ENCODE assay signal across 8 mouse cellular contexts in genomic region chrX:8096068-8096786, GRCm38 (mm10). TPM values are rescaled to one million over a fixed set of nuclear protein-coding genes. Genes with fewer than 3 reads are reported as not detected.
DNase-seq lines count a peak whose midpoint lies in the region; ATAC-seq and TF ChIP-seq lines count a peak whose summit lies in the region.
"Not testable (repeated sequence)": the region's sequence is repeated elsewhere in the genome, so short reads cannot be mapped to it uniquely, and the experiment has no call there.

No protein-coding gene starts in this region.

- not testable (repeated sequence) for H3K9ac ChIP-seq in hindbrain, embryonic 16.5 days (ENCODE audit: low read depth, low read length)

- H3K9me3 ChIP-seq in embryonic facial prominence, embryonic 10.5 days; hindbrain, embryonic 16.5 days (ENCODE audit: control insufficient read depth, low read length): not testable (repeated sequence)

- not testable (repeated sequence) for H3K27me3 ChIP-seq in embryonic facial prominence, embryonic 10.5 days (replicated peaks; ENCODE audit: low read depth, poor library complexity, severe bottlenecking); hindbrain, embryonic 16.5 days (replicated peaks; ENCODE audit: control insufficient read depth, insufficient read depth, low read length)

- WGBS in embryonic facial prominence, embryonic 10.5 days: 16% methylated on average over 36 of the region's 48 CpGs
- 25% methylated on average over 3 of the region's 48 CpGs for WGBS in hindbrain, embryonic 16.5 days
- WGBS in olfactory bulb, adult 2 months: 10% methylated on average over 37 of the region's 48 CpGs

- not testable (repeated sequence) for TF ChIP-seq POLR2A in olfactory bulb, adult 2 months (IDR thresholded peaks at IDR 0.05; ENCODE audit: insufficient read depth, low read depth, low read length)

- H3K4me2 ChIP-seq in hindbrain, embryonic 16.5 days (ENCODE audit: low read length): peak overlapping the region; percentile 46

- peak overlapping the region; percentile 47 for H3K4me3 ChIP-seq in embryonic facial prominence, embryonic 10.5 days
- H3K4me3 ChIP-seq in hindbrain, embryonic 16.5 days (ENCODE audit: low read length): peak overlapping the region; percentile 28
- H3K4me3 ChIP-seq in olfactory bulb, adult 2 months (ENCODE audit: insufficient read depth, low read depth, low read length): peak overlapping the region; percentile 41

- ATAC-seq in hindbrain, embryonic 16.5 days: peak; percentile 90

- H3K4me1 ChIP-seq in embryonic facial prominence, embryonic 10.5 days; hindbrain, embryonic 16.5 days (ENCODE audit: control insufficient read depth, insufficient read depth, low read depth, low read length); olfactory bulb, adult 2 months (ENCODE audit: control insufficient read depth, insufficient read depth, low read length): not testable (repeated sequence)

- H3K36me3 ChIP-seq in embryonic facial prominence, embryonic 10.5 days (replicated peaks); hindbrain, embryonic 16.5 days (ENCODE audit: control insufficient read depth, insufficient read depth, low read length): not testable (repeated sequence)

- TF ChIP-seq CTCF in olfactory bulb, adult 2 months (IDR thresholded peaks at IDR 0.05; ENCODE audit: insufficient read depth, low read depth, low read length): not testable (repeated sequence)

- DNase-seq in adrenal gland, adult (ENCODE audit: inconsistent age in 2 of 2, low spot score in 1 of 2): peak; percentile 89 to 97
- DNase-seq in embryonic facial prominence, embryonic 10.5 days (ENCODE audit: low spot score): not testable (repeated sequence)
- DNase-seq in gastrocnemius, postnatal 25 days: peak; percentile 91
- DNase-seq in layer of hippocampus, postnatal 36 days: peak; percentile 89
- DNase-seq in lung, postnatal 10 days: peak; percentile 87
- DNase-seq in thymus, postnatal 10 days (ENCODE audit: low spot score in 2 of 2): peak; percentile 70 to 89

- peak overlapping the region; percentile 80 for H3K27ac ChIP-seq in embryonic facial prominence, embryonic 10.5 days (replicated peaks)
- H3K27ac ChIP-seq in hindbrain, embryonic 16.5 days (ENCODE audit: low read depth, low read length): not testable (repeated sequence)
- peak overlapping the region; percentile 91 for H3K27ac ChIP-seq in olfactory bulb, adult 2 months (ENCODE audit: insufficient read depth, low read depth, low read length)

RNA-seq across cellular contexts. Expression of gene Was, which starts 5.9 kb away (rescaled TPM):
- 0.14 and 0.18 TPM in 2 replicates for polyA plus RNA-seq in embryonic facial prominence, embryonic 10.5 days (2016; fragmentation: Nextera tagmentation; extraction: Ambion mirVana)
- total RNA-seq in gastrocnemius, postnatal 25 days (2021): under 1 TPM; 0.46 to 0.54 TPM
- 0.28 and 0.29 TPM in 2 replicates for polyA plus RNA-seq in hindbrain, embryonic 16.5 days (2015; fragmentation: Nextera tagmentation; extraction: Ambion mirVana)
- total RNA-seq in layer of hippocampus, postnatal 36 days (2021): 1 to 10 TPM in 1 of 2 experiments, under 1 TPM in 1; 0.81 to 1.2 TPM
- not detected in 2 replicates for polyA plus RNA-seq in olfactory bulb, adult 2 months (2012; ENCODE audit: insufficient read depth, insufficient read length, low replicate concordance, missing spikeins)

RNA-seq across cellular contexts. Expression of gene Suv39h1, which starts 21.7 kb away (rescaled TPM):
- 97.6 and 102 TPM in 2 replicates for polyA plus RNA-seq in embryonic facial prominence, embryonic 10.5 days (2016; fragmentation: Nextera tagmentation; extraction: Ambion mirVana)
- 1 to 10 TPM; 3.0 to 3.6 TPM for total RNA-seq in gastrocnemius, postnatal 25 days (2021)
- 34.2 and 41.4 TPM in 2 replicates for polyA plus RNA-seq in hindbrain, embryonic 16.5 days (2015; fragmentation: Nextera tagmentation; extraction: Ambion mirVana)
- 10 to 100 TPM; 19.1 to 19.8 TPM for total RNA-seq in layer of hippocampus, postnatal 36 days (2021)
- polyA plus RNA-seq in olfactory bulb, adult 2 months (2012; ENCODE audit: insufficient read depth, insufficient read length, low replicate concordance, missing spikeins): not detected in 2 replicates

RNA-seq across cellular contexts. Expression of gene Wdr13, which starts 36.5 kb away (rescaled TPM):
- 19.7 and 19.8 TPM in 2 replicates for polyA plus RNA-seq in embryonic facial prominence, embryonic 10.5 days (2016; fragmentation: Nextera tagmentation; extraction: Ambion mirVana)
- 10 to 100 TPM; 11.8 to 16.3 TPM for total RNA-seq in gastrocnemius, postnatal 25 days (2021)
- 65.0 and 65.9 TPM in 2 replicates for polyA plus RNA-seq in hindbrain, embryonic 16.5 days (2015; fragmentation: Nextera tagmentation; extraction: Ambion mirVana)
- 100 to 1,000 TPM; 215 to 227 TPM for total RNA-seq in layer of hippocampus, postnatal 36 days (2021)
- polyA plus RNA-seq in olfactory bulb, adult 2 months (2012; ENCODE audit: insufficient read depth, insufficient read length, low replicate concordance, missing spikeins): 69.5 TPM in 1 of 2 replicates, not detected in the other

RNA-seq across cellular contexts. Expression of gene Rbm3, which starts 49.5 kb away (rescaled TPM):
- 424 and 444 TPM in 2 replicates for polyA plus RNA-seq in embryonic facial prominence, embryonic 10.5 days (2016; fragmentation: Nextera tagmentation; extraction: Ambion mirVana)
- total RNA-seq in gastrocnemius, postnatal 25 days (2021): 10 to 100 TPM; 44.1 to 60.8 TPM
- polyA plus RNA-seq in hindbrain, embryonic 16.5 days (2015; fragmentation: Nextera tagmentation; extraction: Ambion mirVana): 269 and 303 TPM in 2 replicates
- total RNA-seq in layer of hippocampus, postnatal 36 days (2021): 100 to 1,000 TPM in 1 of 2 experiments, 10 to 100 TPM in 1; 83.4 to 113 TPM
- polyA plus RNA-seq in olfactory bulb, adult 2 months (2012; ENCODE audit: insufficient read depth, insufficient read length, low replicate concordance, missing spikeins): 332 TPM in 1 of 2 replicates, not detected in the other

Comparison
In these comparisons a context has a peak if more than half of its experiments do, and no peak if none do; other contexts are left out.
1. RNA of gene Suv39h1, which starts 21.7 kb away (polyA plus RNA-seq): 97.6 to 102 TPM in embryonic facial prominence, embryonic 10.5 days and 34.2 to 41.4 TPM in hindbrain, embryonic 16.5 days; not detected in olfactory bulb, adult 2 months; every median in the first group is over 10 times any median in the second.
2. Peak in every context shown above with its lines, with median percentiles within 50 percentile points of each other: H3K4me3 ChIP-seq.